Mouse (Mus musculus): ENCODE measurements around the gene 3110082J24Rik. TPM values are rescaled to one million over a fixed set of nuclear protein-coding genes. Genes with fewer than 3 reads are reported as not detected.

Gene 3110082J24Rik
- not detected in 2 replicates for polyA plus RNA-seq (2012; rRNA removed)

- no peak for DNase-seq (ENCODE audit: low read depth)
Observed at GRCm38 (mm10) chr5:30105668-30106300, at the start of gene 3110082J24Rik. Gene 3110082J24Rik (minus strand): TSS chr5:30106086.

DNA sequence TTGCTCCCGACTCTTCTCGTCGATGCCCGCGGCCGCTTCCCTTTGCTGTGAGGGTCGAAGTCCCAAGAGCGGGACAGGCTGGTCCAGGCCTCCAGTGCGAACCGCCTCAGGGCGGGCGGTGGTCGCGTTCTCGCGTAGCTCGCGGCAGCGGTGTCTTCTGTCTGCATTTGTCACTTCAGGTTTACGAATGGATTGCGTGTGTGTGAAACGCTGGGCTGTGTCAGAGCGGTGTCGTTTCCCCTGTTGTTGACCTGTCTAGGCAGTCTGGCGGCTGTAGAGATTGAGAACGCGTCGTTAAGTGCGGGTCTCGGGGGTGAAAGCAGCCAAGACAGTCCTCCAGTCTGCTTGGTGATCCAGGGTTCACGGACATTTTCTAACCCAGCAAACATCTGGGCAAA, 49.5 kb upstream of the 3110082J24Rik start:
- no peak for DNase-seq (ENCODE audit: low read depth)

- no peak for DNase-seq (ENCODE audit: low read depth)
Observed at GRCm38 (mm10) chr5:30154474-30155394, 48.8 kb upstream of the 3110082J24Rik start, which contains the start of the genes Hadha and Hadhb. Gene Hadha (minus strand): TSS chr5:30155162. Gene Hadhb (plus strand): TSS chr5:30155248.

GRCm38 (mm10) chr5:30154013-30154412, 48.1 kb upstream of the 3110082J24Rik start:
- no peak for DNase-seq (ENCODE audit: low read depth)

DNA sequence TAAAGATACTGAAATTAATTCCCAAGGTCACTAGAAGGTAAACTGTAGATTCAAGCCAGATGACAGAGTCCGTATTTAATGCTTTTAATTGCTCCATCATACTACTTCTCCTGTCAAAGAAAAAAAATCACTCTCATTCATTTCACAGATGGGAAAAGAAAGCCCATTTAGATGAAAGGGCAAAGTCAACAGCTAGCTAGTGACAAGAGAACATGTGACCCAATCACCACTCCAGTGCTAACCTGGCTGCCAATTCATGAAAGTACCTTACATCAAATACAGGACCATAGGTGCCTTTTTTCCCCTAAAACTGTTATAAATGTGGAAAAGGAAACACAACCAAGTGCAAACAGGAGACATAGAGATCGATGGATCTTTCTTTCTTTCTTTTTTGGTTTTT, 47.3 kb upstream of the 3110082J24Rik start:
- no peak for DNase-seq (ENCODE audit: low read depth)

DNA sequence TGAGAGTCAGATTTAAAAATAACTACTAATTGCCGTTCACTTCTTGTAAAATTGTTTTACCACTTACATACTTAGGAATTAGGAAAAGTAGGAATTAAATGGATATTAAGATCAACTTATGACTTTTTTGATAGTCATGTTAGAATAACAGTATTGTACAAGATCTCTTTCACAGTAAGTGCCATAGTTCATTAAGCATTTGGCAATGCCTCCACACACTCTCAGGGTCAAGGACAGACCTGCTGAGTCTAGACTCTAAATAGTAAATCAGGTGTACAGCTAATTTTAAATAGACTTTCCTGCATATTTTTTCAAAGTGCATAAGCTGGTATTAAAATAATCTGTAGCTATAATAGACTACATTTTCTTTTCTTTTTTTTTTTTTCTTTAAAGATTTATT, 46.5 kb upstream of the 3110082J24Rik start:
- no peak for DNase-seq (ENCODE audit: low read depth)

GRCm38 (mm10) chr5:30152007-30152406, 46.1 kb upstream of the 3110082J24Rik start:
- DNase-seq (ENCODE audit: low read depth): peak; percentile 81

GRCm38 (mm10) chr5:30148133-30148920, 42.4 kb upstream of the 3110082J24Rik start:
- no peak for DNase-seq (ENCODE audit: low read depth)

GRCm38 (mm10) chr5:30146526-30146925, 40.6 kb upstream of the 3110082J24Rik start:
- no peak for DNase-seq (ENCODE audit: low read depth)

DNA sequence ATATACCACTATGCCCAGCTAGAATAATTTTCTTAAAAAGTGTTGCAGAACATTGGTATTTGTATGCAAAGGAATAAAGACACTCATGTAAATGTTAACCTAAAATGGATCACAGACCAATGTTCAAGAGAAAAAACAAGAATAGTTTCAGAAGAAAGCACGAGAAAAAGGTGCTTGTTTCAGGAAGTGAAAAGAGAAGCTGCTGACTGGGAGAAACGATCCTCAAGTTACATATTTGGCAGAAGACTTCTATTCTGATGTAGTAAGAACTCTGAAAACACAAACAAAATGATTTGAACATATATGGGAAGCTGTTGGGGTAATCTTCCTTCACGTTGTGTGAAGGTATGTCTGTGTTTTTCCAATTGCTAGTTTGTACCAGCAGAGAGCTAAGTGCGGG, 32.3 kb upstream of the 3110082J24Rik start:
- DNase-seq (ENCODE audit: low read depth): no peak

DNA sequence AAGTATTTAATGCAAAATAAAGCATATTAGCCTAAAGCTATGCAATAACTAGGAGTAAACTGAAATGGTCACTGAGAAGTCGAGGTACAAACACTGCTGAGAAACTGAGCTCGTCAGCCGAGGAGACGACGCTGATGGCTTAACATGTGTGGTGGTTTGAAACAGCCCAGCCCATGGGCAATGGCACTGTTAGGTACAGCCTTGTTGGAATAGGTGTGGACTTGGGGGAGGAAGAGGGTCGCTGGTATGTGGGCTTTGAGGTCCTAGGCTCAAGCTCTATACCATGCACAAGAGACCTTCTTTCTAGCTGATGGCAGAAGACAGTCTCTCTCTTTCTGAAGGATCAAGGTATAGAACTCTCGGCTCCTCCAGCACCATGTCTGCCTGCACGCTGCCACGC, 31.4 kb upstream of the 3110082J24Rik start:
- no peak for DNase-seq (ENCODE audit: low read depth)

GRCm38 (mm10) chr5:30135711-30136231, 29.9 kb upstream of the 3110082J24Rik start:
- DNase-seq (ENCODE audit: low read depth): no peak

- DNase-seq (ENCODE audit: low read depth): no peak
Observed at GRCm38 (mm10) chr5:30132173-30132572, 26.3 kb upstream of the 3110082J24Rik start.

DNA sequence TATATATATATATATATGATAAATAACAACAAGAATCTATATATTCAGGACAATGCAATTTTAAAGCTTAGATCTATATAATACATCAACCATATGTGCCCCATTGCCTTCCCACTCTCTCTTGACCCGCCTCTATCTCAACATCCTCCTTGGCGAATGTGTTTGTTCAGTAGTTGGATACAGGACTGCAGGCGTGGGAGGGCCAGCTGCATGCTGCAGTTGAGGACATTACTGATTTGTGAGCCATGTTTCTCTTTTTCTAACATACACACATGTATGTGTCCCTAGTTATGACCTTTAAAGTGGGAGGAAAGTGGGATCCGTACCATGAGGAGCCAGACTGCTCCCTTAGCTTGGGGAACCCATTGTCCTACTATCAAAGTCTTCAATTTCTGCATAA, 25.4 kb upstream of the 3110082J24Rik start:
- no peak for DNase-seq (ENCODE audit: low read depth)

GRCm38 (mm10) chr5:30128680-30129079, 22.8 kb upstream of the 3110082J24Rik start:
- DNase-seq (ENCODE audit: low read depth): no peak

GRCm38 (mm10) chr5:30127921-30128597, 22.2 kb upstream of the 3110082J24Rik start:
- no peak for DNase-seq (ENCODE audit: low read depth)

- DNase-seq (ENCODE audit: low read depth): no peak
Observed at GRCm38 (mm10) chr5:30126756-30127155, 20.9 kb upstream of the 3110082J24Rik start.

DNA sequence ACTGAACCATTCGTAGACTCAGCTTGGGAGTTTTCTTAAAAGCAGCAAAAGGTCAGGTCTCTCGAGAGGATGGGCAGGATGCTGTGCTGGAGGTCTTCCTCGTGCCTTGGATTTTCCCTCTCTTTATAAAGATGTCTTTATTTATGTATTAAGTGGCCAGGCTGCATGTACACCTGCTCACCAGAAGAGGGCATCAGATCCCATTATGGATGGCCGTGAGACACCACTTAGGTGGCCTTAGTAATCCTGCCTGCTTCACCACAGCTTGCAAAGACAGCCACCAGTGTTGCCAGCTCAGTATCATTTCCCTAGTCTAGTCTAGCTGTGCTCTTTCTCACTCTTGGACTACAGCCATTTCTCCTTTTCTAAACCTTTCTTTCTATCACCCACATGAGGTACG, 19.7 kb upstream of the 3110082J24Rik start:
- no peak for DNase-seq (ENCODE audit: low read depth)

- DNase-seq (ENCODE audit: low read depth): no peak
Observed at GRCm38 (mm10) chr5:30122481-30122880, 16.6 kb upstream of the 3110082J24Rik start.

DNA sequence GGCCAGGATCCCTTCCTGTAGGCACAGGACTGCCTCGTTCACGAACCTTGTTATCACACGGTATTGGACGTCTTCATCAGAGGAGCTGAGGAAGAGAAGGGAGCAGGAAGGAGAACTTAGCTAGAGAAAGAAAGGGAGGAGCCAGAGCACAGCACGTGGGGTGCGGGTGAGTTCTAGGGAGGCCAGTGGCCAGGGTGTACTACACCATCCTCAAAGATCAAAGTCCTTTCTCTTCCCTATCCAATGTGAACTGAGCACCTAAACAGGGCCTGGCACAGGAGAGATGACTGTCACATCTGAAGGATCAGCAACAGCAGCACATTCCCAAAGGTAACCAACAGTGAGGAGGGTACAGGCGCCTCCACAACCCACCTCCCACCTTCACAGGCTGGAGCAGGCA, 14.2 kb upstream of the 3110082J24Rik start:
- no peak for DNase-seq (ENCODE audit: low read depth)

- DNase-seq (ENCODE audit: low read depth): no peak
Observed at GRCm38 (mm10) chr5:30119163-30119562, 13.3 kb upstream of the 3110082J24Rik start.

Data from gonadal fat pad, adult 2 months (tissue).